Mouse (Mus musculus): ENCODE data around the gene Slc25a39. TPM values are rescaled to one million over a fixed set of nuclear protein-coding genes. Genes with fewer than 3 reads are reported as not detected.
"Not testable (repeated sequence)": the region's sequence is repeated elsewhere in the genome, so short reads cannot be mapped to it uniquely, and the experiment has no call there.

The Slc25a39 gene
- polyA plus RNA-seq, 1 experiment = not detected

- 94% methylated on average over 7 of the region's 7 CpGs for WGBS
- H3K4me3 ChIP-seq (ENCODE audit: insufficient read depth, low read depth, low read length) = no peak overlapping the region
- peaks cover 11% of the 10 kb centered on the region for H3K4me1 ChIP-seq (ENCODE audit: control insufficient read depth, insufficient read depth, low read length)
- H3K27ac ChIP-seq (ENCODE audit: insufficient read depth, low read depth, low read length) = no peak overlapping the region
- no peak for TF ChIP-seq CTCF (IDR thresholded peaks at IDR 0.05; ENCODE audit: insufficient read depth, low read depth, low read length)
Measured at GRCm38 (mm10) chr11:102374108-102374725, 33.5 kb downstream of the Slc25a39 start.

DNA sequence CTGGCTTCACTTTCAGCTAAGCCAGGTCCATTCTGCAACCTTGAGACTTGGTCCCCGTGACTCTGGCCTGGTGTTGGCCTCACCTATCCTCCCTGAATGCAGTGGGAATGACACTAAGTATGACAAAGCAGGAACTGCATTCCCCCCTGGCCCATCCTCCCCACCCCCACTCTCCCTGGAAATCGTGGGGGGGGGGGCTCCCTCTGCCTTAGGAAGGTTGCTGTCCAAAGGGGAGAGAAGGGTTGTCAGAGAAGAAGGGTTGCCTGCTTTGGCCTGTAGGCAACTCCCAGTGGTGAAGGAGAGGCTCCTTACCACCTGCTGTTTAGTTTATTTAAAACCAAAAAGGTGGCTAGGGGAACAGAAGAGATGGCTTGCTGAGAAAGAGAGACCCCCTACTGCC is 34.1 kb downstream of the Slc25a39 start:
- Histone ChIP-seq H3K4me3 (ENCODE audit: insufficient read depth, low read depth, low read length) (no peak overlapping the region), H3K4me1 (ENCODE audit: control insufficient read depth, insufficient read depth, low read length) (peaks cover 11% of the 10 kb centered on the region), H3K27ac (ENCODE audit: insufficient read depth, low read depth, low read length) (no peak overlapping the region)
- TF ChIP-seq CTCF (IDR thresholded peaks at IDR 0.05; ENCODE audit: insufficient read depth, low read depth, low read length) = no peak
- TF ChIP-seq POLR2A (IDR thresholded peaks at IDR 0.05; ENCODE audit: insufficient read depth, low read depth, low read length) = no peak
- WGBS = 47% methylated on average over 2 of the region's 2 CpGs

DNA sequence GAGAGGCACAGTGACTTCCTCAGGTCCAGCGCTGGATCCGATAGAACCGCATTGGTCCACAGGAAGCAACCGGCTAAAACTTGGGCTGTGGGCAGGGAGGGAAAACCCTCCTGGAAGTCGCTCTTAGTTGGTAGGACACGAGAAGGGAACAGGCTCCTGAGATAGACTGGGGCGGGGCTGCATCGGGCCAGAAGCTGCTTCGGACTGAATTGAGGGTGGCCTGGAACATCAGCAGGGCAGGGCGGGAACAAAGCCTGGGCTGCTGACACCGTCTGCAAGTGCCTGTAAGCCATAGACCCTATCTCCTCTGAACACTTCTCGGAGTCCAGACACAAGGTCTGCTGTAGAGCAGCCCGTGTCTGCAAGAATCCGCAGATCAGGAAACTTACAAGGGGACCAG is 34.8 kb downstream of the Slc25a39 start:
- 67% methylated on average over 14 of the region's 14 CpGs for WGBS
- Histone ChIP-seq H3K4me1 (ENCODE audit: control insufficient read depth, insufficient read depth, low read length) (peaks cover 11% of the 10 kb centered on the region), H3K4me3 (ENCODE audit: insufficient read depth, low read depth, low read length) (no peak overlapping the region), H3K27ac (ENCODE audit: insufficient read depth, low read depth, low read length) (no peak overlapping the region)
- TF ChIP-seq POLR2A (IDR thresholded peaks at IDR 0.05; ENCODE audit: insufficient read depth, low read depth, low read length) (no peak), CTCF (IDR thresholded peaks at IDR 0.05; ENCODE audit: insufficient read depth, low read depth, low read length) (no peak)

GRCm38 (mm10) chr11:102371926-102372685 is 35.6 kb downstream of the Slc25a39 start:
- WGBS = 88% methylated on average over 12 of the region's 12 CpGs

DNA sequence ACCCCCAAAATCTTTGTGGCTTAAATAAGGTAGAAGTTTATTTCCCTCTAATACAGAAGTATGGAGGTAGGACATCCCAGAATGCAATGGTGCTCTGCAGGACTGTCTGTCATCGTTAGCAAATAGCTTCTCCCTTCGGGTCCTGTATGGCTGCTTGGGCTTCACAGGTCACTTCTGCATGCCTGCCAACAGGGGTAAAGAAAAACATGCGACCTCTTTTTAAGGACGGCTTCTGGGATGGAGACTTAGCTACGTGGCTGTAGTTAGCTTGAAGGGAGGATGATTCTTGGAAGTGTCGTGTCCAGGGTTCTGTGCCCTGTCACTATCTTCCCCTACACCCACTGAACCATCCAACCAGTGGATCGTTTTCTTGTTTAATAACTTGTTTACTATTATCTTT is 37.5 kb downstream of the Slc25a39 start:
- 73% methylated on average over 7 of the region's 7 CpGs for WGBS
- H3K4me1 ChIP-seq (ENCODE audit: control insufficient read depth, insufficient read depth, low read length) = no peaks in the 10 kb centered on the region
- no peak overlapping the region for H3K4me3 ChIP-seq (ENCODE audit: insufficient read depth, low read depth, low read length)
- H3K27ac ChIP-seq (ENCODE audit: insufficient read depth, low read depth, low read length) = no peak overlapping the region
- TF ChIP-seq POLR2A (IDR thresholded peaks at IDR 0.05; ENCODE audit: insufficient read depth, low read depth, low read length) = no peak
- no peak for TF ChIP-seq CTCF (IDR thresholded peaks at IDR 0.05; ENCODE audit: insufficient read depth, low read depth, low read length)

More at GRCm38 (mm10) chr11:102371926-102372685, 35.6 kb downstream of the Slc25a39 start:
- peaks cover 11% of the 10 kb centered on the region for H3K4me1 ChIP-seq (ENCODE audit: control insufficient read depth, insufficient read depth, low read length)
- H3K27ac ChIP-seq (ENCODE audit: insufficient read depth, low read depth, low read length) = no peak overlapping the region
- no peak overlapping the region for H3K4me3 ChIP-seq (ENCODE audit: insufficient read depth, low read depth, low read length)
- TF ChIP-seq CTCF (IDR thresholded peaks at IDR 0.05; ENCODE audit: insufficient read depth, low read depth, low read length) = no peak

- no peak for TF ChIP-seq CTCF (IDR thresholded peaks at IDR 0.05; ENCODE audit: insufficient read depth, low read depth, low read length)
- no peak for TF ChIP-seq POLR2A (IDR thresholded peaks at IDR 0.05; ENCODE audit: insufficient read depth, low read depth, low read length)
- 84% methylated on average over 4 of the region's 4 CpGs for whole genome bisulfite sequencing
- Histone ChIP-seq H3K4me1 (ENCODE audit: control insufficient read depth, insufficient read depth, low read length) (no peaks in the 10 kb centered on the region), H3K27ac (ENCODE audit: insufficient read depth, low read depth, low read length) (no peak overlapping the region), H3K4me3 (ENCODE audit: insufficient read depth, low read depth, low read length) (no peak overlapping the region)
Measured at GRCm38 (mm10) chr11:102369263-102369662, 38.5 kb downstream of the Slc25a39 start.

GRCm38 (mm10) chr11:102368347-102368746 is 39.4 kb downstream of the Slc25a39 start:
- Histone ChIP-seq H3K4me1 (ENCODE audit: control insufficient read depth, insufficient read depth, low read length) (no peaks in the 10 kb centered on the region), H3K27ac (ENCODE audit: insufficient read depth, low read depth, low read length) (no peak overlapping the region), H3K4me3 (ENCODE audit: insufficient read depth, low read depth, low read length) (no peak overlapping the region)
- WGBS = 86% methylated on average over 5 of the region's 5 CpGs
- TF ChIP-seq POLR2A (IDR thresholded peaks at IDR 0.05; ENCODE audit: insufficient read depth, low read depth, low read length) = no peak
- TF ChIP-seq CTCF (IDR thresholded peaks at IDR 0.05; ENCODE audit: insufficient read depth, low read depth, low read length) = no peak

- H3K4me1 ChIP-seq (ENCODE audit: control insufficient read depth, insufficient read depth, low read length) = no peaks in the 10 kb centered on the region
- 85% methylated on average over 9 of the region's 9 CpGs for WGBS
- H3K4me3 ChIP-seq (ENCODE audit: insufficient read depth, low read depth, low read length) = no peak overlapping the region
- no peak overlapping the region for H3K27ac ChIP-seq (ENCODE audit: insufficient read depth, low read depth, low read length)
- TF ChIP-seq CTCF (IDR thresholded peaks at IDR 0.05; ENCODE audit: insufficient read depth, low read depth, low read length) = no peak
Measured at GRCm38 (mm10) chr11:102367504-102368280, 40.1 kb downstream of the Slc25a39 start.

- H3K27ac ChIP-seq (ENCODE audit: insufficient read depth, low read depth, low read length); H3K4me3 ChIP-seq (ENCODE audit: insufficient read depth, low read depth, low read length); H3K4me1 ChIP-seq (ENCODE audit: control insufficient read depth, insufficient read depth, low read length): not testable (repeated sequence)
- 94% methylated on average over 8 of the region's 8 CpGs for WGBS
Measured at GRCm38 (mm10) chr11:102366103-102366502, 41.6 kb downstream of the Slc25a39 start, which contains the start of gene Slc4a1. Gene Slc4a1, minus strand, starts transcription at chr11:102366203.

All from olfactory bulb, adult 2 months (tissue).